27 mouse cellular contexts compared by ENCODE assay signal in the genomic region with DNA sequence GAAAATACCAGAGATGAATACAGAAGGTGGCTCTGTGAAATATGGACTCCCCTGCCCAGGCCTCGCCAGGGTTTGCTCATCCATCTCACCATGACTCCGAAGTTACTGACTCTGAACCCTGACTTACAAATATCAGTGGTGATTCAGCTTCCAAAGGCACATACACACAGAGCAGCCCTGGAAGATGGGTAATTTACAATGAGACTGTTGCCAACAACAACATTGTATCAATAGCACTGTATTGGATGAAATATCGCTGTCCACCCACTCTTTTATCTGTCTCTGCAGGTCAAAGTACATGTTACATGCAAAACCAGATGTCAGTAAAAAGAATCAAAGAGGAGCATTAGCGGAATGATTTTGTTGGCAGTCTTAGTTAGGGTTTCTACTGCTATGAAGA.
"Had no signal": no experiment of that assay in that cellular context is flagged by ENCODE, and none has a peak within 500 bp of the region (broad histone marks: within the 10 kb centered on the region; RNA-seq: fewer than 3 reads in every experiment).

No protein-coding gene starts in this region.

- ATAC-seq: forebrain, embryonic 13.5 days; forebrain, embryonic 14.5 days; forebrain, embryonic 15.5 days; forebrain, embryonic 16.5 days; forebrain, postnatal 0 days had no signal

- H3K4me3 ChIP-seq: embryonic facial prominence, embryonic 10.5 days; embryonic facial prominence, embryonic 12.5 days; embryonic facial prominence, embryonic 13.5 days; embryonic facial prominence, embryonic 15.5 days; erythroblast, embryonic 14.5 days; forebrain, embryonic 10.5 days; forebrain, embryonic 12.5 days; forebrain, embryonic 13.5 days; forebrain, embryonic 15.5 days; gastrocnemius, adult 2 months had no signal

- H3K9ac ChIP-seq: embryonic facial prominence, embryonic 12.5 days; embryonic facial prominence, embryonic 13.5 days; embryonic facial prominence, embryonic 15.5 days; forebrain, embryonic 12.5 days; forebrain, embryonic 13.5 days; forebrain, embryonic 15.5 days; forebrain, postnatal 0 days had no signal

- H3K4me1 ChIP-seq: embryonic facial prominence, embryonic 10.5 days; embryonic facial prominence, embryonic 12.5 days; embryonic facial prominence, embryonic 15.5 days; forebrain, embryonic 13.5 days; forebrain, embryonic 15.5 days had no signal

- H3K4me2 ChIP-seq: embryonic facial prominence, embryonic 12.5 days; embryonic facial prominence, embryonic 13.5 days; embryonic facial prominence, embryonic 15.5 days; forebrain, embryonic 12.5 days; forebrain, embryonic 13.5 days; forebrain, embryonic 15.5 days had no signal

- H3K36me3 ChIP-seq: embryonic facial prominence, embryonic 10.5 days; embryonic facial prominence, embryonic 12.5 days; embryonic facial prominence, embryonic 13.5 days; embryonic facial prominence, embryonic 15.5 days; forebrain, embryonic 10.5 days; forebrain, embryonic 12.5 days; forebrain, embryonic 15.5 days had no signal

- H3K27ac ChIP-seq: embryonic facial prominence, embryonic 10.5 days; embryonic facial prominence, embryonic 12.5 days; embryonic facial prominence, embryonic 13.5 days; embryonic facial prominence, embryonic 15.5 days; forebrain, embryonic 10.5 days; forebrain, embryonic 12.5 days; forebrain, embryonic 13.5 days; forebrain, embryonic 15.5 days; gastrocnemius, adult 2 months had no signal

- H3K27me3 ChIP-seq: embryonic facial prominence, embryonic 12.5 days; embryonic facial prominence, embryonic 13.5 days; embryonic facial prominence, embryonic 15.5 days; forebrain, embryonic 12.5 days; forebrain, embryonic 13.5 days; forebrain, embryonic 15.5 days had no signal

- DNase-seq: cerebellum, adult 18-20 months; cerebellum, adult 2 months; cerebellum, adult 8-10 months; cerebellum, adult 9-10 months; cerebellum, adult 9-11 months; cerebellum, postnatal 10 days; cerebellum, postnatal 14 days; cerebellum, postnatal 25 days; cerebellum, postnatal 36 days; embryo, embryonic 11 days; forebrain, postnatal 0 days; gastrocnemius, adult 2 months; gastrocnemius, postnatal 10 days; gastrocnemius, postnatal 14 days; gastrocnemius, postnatal 25 days; gastrocnemius, postnatal 36 days had no signal

- H3K9me3 ChIP-seq: embryonic facial prominence, embryonic 10.5 days; embryonic facial prominence, embryonic 12.5 days; embryonic facial prominence, embryonic 13.5 days; embryonic facial prominence, embryonic 15.5 days; forebrain, embryonic 10.5 days; forebrain, embryonic 12.5 days; forebrain, embryonic 13.5 days; forebrain, embryonic 15.5 days had no signal
